Comparison of ENCODE assay signal across 19 mouse cellular contexts in the genomic region with DNA sequence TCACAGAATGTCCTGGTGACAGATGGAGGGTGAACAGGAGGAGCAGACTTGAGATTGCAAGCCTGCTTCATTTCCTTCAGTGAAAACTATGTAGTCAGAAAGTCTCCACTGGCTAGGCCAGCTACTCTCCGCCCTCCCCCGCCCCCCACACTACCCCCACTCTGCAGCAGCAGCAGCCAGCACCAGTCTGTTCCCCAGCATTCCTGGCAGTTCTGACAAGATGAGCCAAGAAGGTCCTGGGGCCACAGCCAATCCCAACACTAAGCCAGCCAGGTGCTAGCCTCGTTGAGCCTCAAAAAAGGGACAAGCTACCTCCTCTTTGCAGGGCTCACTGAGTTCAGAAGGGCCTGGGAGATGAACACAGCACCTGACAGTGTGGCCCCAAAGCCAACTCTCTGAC. TPM values are rescaled to one million over a fixed set of nuclear protein-coding genes. Genes with fewer than 3 reads are reported as not detected.
DNase-seq lines count a peak whose midpoint lies in the region; ATAC-seq and TF ChIP-seq lines count a peak whose summit lies in the region.
"Had no signal": no experiment of that assay in that cellular context is flagged by ENCODE, and none has a peak within 500 bp of the region (broad histone marks: within the 10 kb centered on the region; RNA-seq: fewer than 3 reads in every experiment).

No protein-coding gene starts in this region.

- no peak overlapping the region for H3K4me2 ChIP-seq in limb, embryonic 14.5 days (replicated peaks; ENCODE audit: low read depth, low read length, severe bottlenecking)
- H3K4me2 ChIP-seq in hindbrain, embryonic 12.5 days (replicated peaks) = no peak overlapping the region
- H3K4me2 ChIP-seq: forebrain, embryonic 13.5 days had no signal

- ATAC-seq in limb, embryonic 14.5 days (ENCODE audit: low FRiP score, low read depth) = peak; percentile 12; the same call in 1 of the 2 replicates
- no peak for ATAC-seq in hindbrain, embryonic 12.5 days (ENCODE audit: low FRiP score)
- ATAC-seq: CD4-positive, CD25-positive, alpha-beta regulatory T cell, adult 4 months; forebrain, embryonic 13.5 days had no signal

- peaks cover 8% of the 10 kb centered on the region; the same call in 1 of the 2 replicates for H3K4me1 ChIP-seq in limb, embryonic 14.5 days (ENCODE audit: control insufficient read depth, insufficient read depth, low read length)
- peaks cover 14% of the 10 kb centered on the region for H3K4me1 ChIP-seq in limb, embryonic 10.5 days
- H3K4me1 ChIP-seq in hindbrain, embryonic 12.5 days = peaks cover 41% of the 10 kb centered on the region

- no peaks in the 10 kb centered on the region for H3K9me3 ChIP-seq in limb, embryonic 14.5 days (ENCODE audit: control insufficient read depth, low read length)
- H3K9me3 ChIP-seq in limb, embryonic 10.5 days (replicated peaks) = no peaks in the 10 kb centered on the region
- no peaks in the 10 kb centered on the region for H3K9me3 ChIP-seq in hindbrain, embryonic 12.5 days (replicated peaks)
- H3K9me3 ChIP-seq: forebrain, embryonic 13.5 days had no signal

- no peak overlapping the region for H3K9ac ChIP-seq in limb, embryonic 14.5 days (ENCODE audit: low read depth, low read length, severe bottlenecking)
- H3K9ac ChIP-seq in hindbrain, embryonic 12.5 days = no peak overlapping the region
- H3K9ac ChIP-seq: forebrain, embryonic 13.5 days had no signal

- H3K27ac ChIP-seq in limb, embryonic 14.5 days (replicated peaks; ENCODE audit: low read depth, low read length) = no peak overlapping the region
- H3K27ac ChIP-seq in limb, embryonic 10.5 days = no peak overlapping the region
- peak overlapping the region; percentile 60 for H3K27ac ChIP-seq in hindbrain, embryonic 12.5 days
- H3K27ac ChIP-seq: forebrain, embryonic 13.5 days; layer of hippocampus, adult 2 months; left cerebral cortex, adult 2 months had no signal

- H3K27me3 ChIP-seq in limb, embryonic 14.5 days (ENCODE audit: control insufficient read depth, insufficient read depth, low read length) = no peaks in the 10 kb centered on the region
- no peaks in the 10 kb centered on the region for H3K27me3 ChIP-seq in limb, embryonic 10.5 days (ENCODE audit: low read depth, poor library complexity, severe bottlenecking)
- no peaks in the 10 kb centered on the region for H3K27me3 ChIP-seq in hindbrain, embryonic 12.5 days
- H3K27me3 ChIP-seq: forebrain, embryonic 13.5 days had no signal

- DNase-seq in heart, adult 18-20 months = peak; percentile 5 to 13
- no peak for DNase-seq in heart, adult 8-10 months (ENCODE audit: low spot score)
- no peak for DNase-seq in limb, embryonic 14.5 days (ENCODE audit: low spot score)
- DNase-seq in limb, embryonic 10.5 days (ENCODE audit: low spot score) = no peak
- DNase-seq in adipocyte (ENCODE audit: low spot score) = peak; percentile 5
- no peak for DNase-seq in frontal cortex, adult 2 months (ENCODE audit: extremely low spot score in 1 of 2, low spot score in 1 of 2)
- DNase-seq in right cerebral cortex, postnatal 14 days = no peak
- DNase-seq: cerebellum, adult 9-11 months; gastrocnemius, postnatal 25 days had no signal

- no peak for TF ChIP-seq POLR2A in limb, embryonic 14.5 days (IDR thresholded peaks at IDR 0.05; ENCODE audit: borderline replicate concordance, extremely low read depth, insufficient read depth, insufficient read length)

- H3K36me3 ChIP-seq in limb, embryonic 14.5 days (ENCODE audit: control insufficient read depth, insufficient read depth, low read length) = no peaks in the 10 kb centered on the region
- no peaks in the 10 kb centered on the region for H3K36me3 ChIP-seq in limb, embryonic 10.5 days
- no peaks in the 10 kb centered on the region for H3K36me3 ChIP-seq in hindbrain, embryonic 12.5 days

- 34% methylated on average over 3 of the region's 3 CpGs for WGBS in limb, embryonic 14.5 days
- WGBS in limb, embryonic 10.5 days = 56% methylated on average over 3 of the region's 3 CpGs
- 39% methylated on average over 3 of the region's 3 CpGs for whole genome bisulfite sequencing in hindbrain, embryonic 12.5 days

- H3K4me3 ChIP-seq in limb, embryonic 14.5 days (replicated peaks; ENCODE audit: low read length) = no peak overlapping the region
- H3K4me3 ChIP-seq in limb, embryonic 10.5 days = no peak overlapping the region
- H3K4me3 ChIP-seq in hindbrain, embryonic 12.5 days = no peak overlapping the region
- H3K4me3 ChIP-seq: forebrain, embryonic 13.5 days; layer of hippocampus, adult 2 months; left cerebral cortex, adult 2 months had no signal

RNA-seq across cellular contexts. Expression of a gene that starts 16.6 kb away (rescaled TPM):
- total RNA-seq in heart, adult 18-20 months (2021) = not detected
- total RNA-seq in heart, adult 8-10 months (2022) = not detected
- polyA plus RNA-seq in limb, embryonic 14.5 days (2012; rRNA removed) = 0.19 and 0.31 TPM in 2 replicates
- 0.17 and 0.34 TPM in 2 replicates for polyA plus RNA-seq in limb, embryonic 14.5 days (2014; fragmentation: Nextera tagmentation; extraction: Ambion mirVana)
- polyA plus RNA-seq in limb, embryonic 10.5 days (2016; fragmentation: Nextera tagmentation; extraction: Ambion mirVana) = not detected in 2 replicates
- 38.0 and 39.9 TPM in 2 replicates for polyA plus RNA-seq in hindbrain, embryonic 12.5 days (2016; fragmentation: Nextera tagmentation; extraction: Ambion mirVana)
- 55.1 and 55.9 TPM in 2 replicates for polyA plus RNA-seq in frontal cortex, adult 2 months (2012; rRNA removed)
- total RNA-seq: gastrocnemius, postnatal 25 days; liver, adult 2 months; megakaryocyte, adult 5-6 weeks had no signal
- polyA plus RNA-seq: CD4-positive, CD25-positive, alpha-beta regulatory T cell, adult 4 months; kidney, embryonic 14.5 days; liver, adult 2 months; lung, embryonic 16.5 days; thymus, postnatal 0 days had no signal

Comparison
In these comparisons a context has a peak if more than half of its experiments do, and no peak if none do; other contexts are left out.
1. DNase-seq: peak in heart, adult 18-20 months (2 of 2) and adipocyte (single experiment); none in heart, adult 8-10 months (single experiment), limb, embryonic 14.5 days (single experiment), limb, embryonic 10.5 days (single experiment), frontal cortex, adult 2 months (0 of 2) and right cerebral cortex, postnatal 14 days (single experiment).
2. RNA of a gene that starts 16.6 kb away (polyA plus RNA-seq): 55.1 to 55.9 TPM in frontal cortex, adult 2 months and 38.0 to 39.9 TPM in hindbrain, embryonic 12.5 days; 0.17 to 0.34 TPM in limb, embryonic 14.5 days and not detected in limb, embryonic 10.5 days; every median in the first group is over 10 times any median in the second.